Mouse (Mus musculus) CD4-positive naive resting alpha-beta T cell, adult 76 days (primary cell): ENCODE measurements around the gene Fsd1. TPM values are rescaled to one million over a fixed set of nuclear protein-coding genes. Genes with fewer than 3 reads are reported as not detected.

Source experiments
- total RNA-seq: library from RNA; stranded (reverse); gene quantifications from one replicate; pipeline ENCODE4 v1.2.4, GENCODE M21; 2023

Gene Fsd1
- total RNA-seq, result not detected

DNA sequence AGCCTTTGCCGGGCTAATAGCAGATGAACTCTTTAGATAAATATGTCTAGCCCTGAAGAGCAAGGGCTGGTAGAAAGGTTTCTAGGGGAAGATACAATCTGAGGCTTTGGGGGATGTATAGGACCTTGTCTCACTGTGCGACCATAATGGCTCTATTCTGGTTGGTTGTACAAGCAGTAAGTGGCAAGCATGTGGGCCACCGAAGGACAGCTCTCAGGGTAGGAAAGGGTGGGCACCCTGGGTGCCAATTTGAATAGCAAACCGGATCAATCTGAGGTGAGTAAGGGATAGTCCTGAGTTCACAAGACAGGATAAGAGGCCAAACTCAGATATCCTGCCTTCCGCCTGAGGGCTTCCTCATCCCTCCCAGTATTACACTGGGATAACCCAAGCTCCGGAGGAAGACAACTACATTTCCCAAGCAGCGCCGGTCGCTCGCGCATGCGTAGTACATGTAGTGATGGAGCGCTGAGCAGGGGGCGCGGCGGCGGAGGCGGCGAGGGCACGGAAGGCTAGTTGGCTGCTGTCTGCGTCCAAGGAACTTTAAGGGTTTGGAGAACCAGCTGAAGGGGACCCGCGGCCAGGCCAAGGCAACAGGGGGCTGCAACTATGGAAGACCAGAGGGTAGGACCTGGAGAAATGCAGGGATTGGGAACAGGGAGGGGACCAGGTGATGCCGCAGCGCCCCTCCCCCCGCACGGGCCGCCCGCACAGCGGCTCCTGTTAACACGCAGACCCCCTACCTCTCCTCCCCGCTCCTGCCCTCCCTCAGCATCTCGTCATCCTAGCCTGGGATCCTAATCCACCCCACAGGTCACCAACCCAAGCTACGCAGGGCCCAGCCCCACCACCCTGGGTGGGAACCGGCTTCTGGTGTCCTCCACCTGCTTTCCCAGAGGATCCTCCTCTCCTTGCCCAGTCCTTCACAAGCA is at the start of gene Fsd1:
Gene Fsd1 (plus strand): TSS at position 480 of the 932 bp plus-strand sequence.

DNA sequence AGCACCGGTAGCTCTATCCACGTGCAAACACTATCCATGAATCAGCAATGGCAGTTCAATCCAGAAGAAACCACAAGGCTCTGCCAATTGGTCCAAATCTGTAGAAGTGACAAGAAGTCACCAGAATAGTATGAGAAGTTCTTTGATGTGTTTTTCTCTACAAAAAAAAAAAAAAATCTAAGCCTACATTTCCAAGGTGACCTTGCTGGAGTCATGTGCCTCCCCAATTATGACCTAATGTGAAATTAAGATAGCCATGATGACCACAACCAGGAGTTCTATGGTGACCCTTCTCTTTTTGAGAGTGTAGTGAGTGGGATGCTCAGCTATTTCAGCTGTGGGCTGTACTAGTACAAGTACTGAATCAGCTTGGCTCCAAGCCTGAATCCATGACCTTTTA is 36.9 kb upstream of the Fsd1 start, which contains the start of gene Zfp119b:
Gene Zfp119b (minus strand): TSS at position 101 of the 400 bp plus-strand sequence.

DNA sequence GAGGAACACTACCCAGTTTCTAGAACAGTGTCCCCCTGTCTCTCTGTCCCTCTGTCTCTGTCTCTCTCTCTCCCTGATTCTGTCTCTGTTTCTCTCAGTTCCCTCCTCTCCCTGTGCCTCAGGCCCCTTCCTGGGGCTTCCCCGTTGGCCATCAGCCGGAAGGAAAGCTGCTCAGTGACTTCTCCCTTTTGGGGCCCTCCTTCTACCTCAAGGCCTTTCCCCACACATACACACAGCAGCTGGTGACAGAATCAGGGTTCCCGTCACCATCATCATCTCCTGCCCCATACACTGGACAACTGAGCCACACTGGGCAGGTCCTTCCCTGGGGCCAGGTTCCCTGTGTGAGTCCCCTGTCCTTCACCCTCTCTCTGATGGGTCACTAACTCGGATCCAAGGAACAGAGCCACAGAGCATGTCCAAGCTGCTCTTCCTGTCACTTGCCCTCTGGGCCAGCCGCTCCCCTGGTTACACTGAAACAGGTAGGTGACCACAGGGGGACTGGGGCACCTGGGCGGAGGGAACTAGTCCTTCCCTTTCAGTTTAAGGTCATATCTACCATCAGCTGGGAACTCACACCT is 33.8 kb upstream of the Fsd1 start, which contains the start of gene Ebi3:
Gene Ebi3 (plus strand): TSS at position 194 of the 581 bp plus-strand sequence.

DNA sequence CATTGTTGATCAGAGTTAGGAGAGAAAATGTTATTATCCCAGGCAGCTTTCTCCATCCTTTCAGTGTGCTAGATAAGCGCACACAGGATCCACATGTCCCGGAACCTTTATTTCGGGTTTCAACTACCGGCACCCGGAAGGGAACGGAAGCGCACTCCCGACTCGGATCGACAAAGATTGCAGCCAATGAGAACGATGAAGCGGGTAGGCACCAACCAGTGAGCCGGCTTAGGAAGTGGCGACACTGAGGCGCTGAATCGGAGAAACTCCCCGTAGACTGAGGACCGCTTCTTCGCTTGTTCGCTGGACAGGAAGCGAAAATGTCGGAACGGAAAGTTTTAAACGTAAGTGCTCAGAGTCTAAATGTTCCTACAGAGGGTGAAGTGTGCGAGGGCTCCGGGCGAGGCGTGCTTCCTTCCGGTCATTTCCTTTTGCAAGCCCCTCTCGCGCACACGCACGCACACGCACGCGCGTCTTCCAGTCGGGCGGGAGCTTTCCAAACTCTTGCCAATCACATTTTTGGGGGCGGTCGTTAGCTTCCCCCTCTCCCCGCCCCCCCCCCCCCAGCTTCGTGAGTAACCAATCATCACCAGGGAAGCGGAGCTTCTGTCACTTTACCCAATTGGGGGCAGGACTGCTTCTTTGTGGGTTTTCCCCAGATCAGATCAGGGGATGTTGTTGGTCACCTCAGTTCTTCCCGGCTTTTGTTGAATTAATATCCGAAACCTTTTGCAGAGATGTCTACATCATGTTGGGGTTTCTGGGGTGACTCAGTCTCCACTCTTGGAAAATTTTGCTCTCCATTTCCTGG is 27.2 kb upstream of the Fsd1 start, which contains the start of gene Yju2:
Gene Yju2 (plus strand): TSS at position 182 of the 811 bp plus-strand sequence.

DNA sequence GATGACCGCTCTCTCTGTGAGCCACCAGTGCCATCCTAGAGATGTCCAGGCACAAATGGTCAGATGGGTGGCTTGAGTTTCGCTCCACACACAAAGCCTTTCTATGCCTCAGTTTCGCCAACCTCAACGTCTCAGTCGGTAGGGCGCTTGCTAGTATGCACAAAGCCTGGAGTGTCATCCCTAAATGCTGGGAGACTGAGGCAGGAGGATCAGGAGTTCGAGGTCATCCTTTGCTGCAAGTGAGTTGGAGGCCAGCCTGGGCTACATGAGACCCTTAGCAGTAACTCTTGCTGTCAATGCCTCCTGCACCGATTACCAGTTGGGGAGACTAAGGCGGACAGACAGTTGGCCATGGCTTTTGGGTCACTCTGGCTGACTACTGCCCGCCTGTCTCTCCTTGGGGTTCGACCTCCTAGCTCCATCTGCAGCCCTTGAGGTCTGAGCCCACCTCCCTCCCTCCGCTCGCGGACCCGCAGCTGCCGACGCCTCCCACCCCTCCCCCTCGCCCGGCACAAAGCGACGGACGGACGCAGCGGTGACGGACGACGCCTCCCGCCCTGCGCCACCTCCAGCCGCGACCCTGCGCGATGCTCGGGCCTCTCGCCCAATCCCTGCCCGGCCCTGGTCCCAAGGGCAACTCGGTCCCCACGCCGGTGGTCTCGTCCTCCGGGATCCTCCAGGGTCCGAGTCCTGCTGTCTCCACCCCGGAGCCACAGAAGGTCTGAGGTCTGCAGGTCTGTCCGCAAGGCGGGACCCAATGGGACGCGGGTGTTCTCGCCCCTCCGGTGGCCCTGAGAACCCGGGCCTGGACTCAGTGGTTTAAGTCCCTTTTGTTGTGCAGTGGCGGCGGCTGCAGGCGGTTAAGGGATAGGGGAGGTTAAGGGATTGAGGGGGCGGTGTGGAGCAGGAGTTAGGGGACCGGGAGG is 16.1 kb upstream of the Fsd1 start, which contains the start of gene Shd:
Gene Shd (plus strand): TSS at position 502 of the 926 bp plus-strand sequence.

DNA sequence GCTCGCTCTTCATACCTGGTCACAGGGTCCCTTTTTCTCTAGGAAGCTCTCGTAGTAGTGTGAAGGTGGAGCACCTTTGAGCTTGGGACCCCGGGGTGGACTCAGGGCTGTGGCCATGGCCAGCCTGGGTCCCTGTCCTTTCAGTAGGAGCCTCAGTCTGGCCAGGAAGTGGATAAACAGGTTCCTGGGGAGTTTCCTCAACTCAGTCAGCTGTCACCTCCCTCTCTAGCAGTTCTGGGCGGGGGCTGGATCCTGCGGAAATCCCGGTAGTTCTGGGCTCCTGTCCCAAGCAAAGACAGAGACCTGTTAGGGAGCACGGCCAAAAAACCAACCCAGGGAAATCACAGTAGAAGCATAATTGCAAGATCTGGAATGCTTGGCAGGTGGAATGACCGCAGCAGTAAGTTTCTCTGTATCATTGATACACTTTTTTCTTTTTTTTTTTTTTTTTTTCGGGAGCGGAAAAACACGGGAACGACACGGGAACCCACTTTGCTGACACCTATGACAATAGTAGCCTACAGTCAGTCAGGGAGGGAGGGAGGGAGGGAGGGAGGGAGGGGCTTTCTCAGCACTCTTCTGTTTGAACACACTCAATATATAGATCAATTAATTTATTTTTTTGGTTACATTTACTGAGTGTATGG is 19.2 kb downstream of the Fsd1 start, which contains the start of the genes Stap2 and Mpnd:
Gene Stap2 (minus strand): TSS at position 170 of the 647 bp plus-strand sequence.
Gene Mpnd (plus strand): TSS at position 297 of the 647 bp plus-strand sequence.

DNA sequence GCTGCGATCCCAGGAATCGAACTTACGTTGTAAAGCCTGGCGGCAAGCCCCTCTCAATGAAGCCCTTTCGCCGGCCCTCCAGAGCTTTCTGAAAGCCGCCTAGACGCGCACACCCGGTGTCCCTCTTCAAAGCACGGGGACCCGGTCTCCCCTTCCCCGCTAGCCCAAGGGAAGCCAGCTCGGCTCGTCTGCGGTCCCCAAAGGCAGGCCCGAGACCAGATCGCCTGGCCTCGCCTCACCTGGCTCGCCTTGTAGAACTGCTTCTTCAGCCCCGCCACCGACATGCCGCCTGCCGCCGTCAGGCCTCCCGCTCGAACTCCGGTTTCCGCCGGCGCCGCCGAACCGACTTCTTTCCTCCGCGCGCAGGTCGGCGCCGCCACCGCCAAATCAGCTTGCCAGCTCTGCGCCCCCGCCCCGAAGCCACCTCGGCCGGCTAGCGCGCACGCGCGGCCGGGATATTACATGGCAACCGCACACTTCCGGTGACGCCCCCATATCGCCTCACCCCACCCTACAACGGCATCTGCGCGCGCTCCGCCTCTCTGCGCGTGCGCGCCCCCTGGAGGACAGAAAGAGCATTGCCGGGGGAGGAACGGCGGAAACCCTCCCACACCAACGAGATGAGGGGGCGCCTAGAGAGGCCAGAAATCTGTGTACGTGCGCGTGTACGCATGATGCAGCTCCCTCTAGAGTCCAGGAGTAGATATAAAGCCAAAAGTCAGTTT is 50.0 kb downstream of the Fsd1 start, which contains the start of gene Sh3gl1:
Gene Sh3gl1 (minus strand): TSS at position 460 of the 725 bp plus-strand sequence.

DNA sequence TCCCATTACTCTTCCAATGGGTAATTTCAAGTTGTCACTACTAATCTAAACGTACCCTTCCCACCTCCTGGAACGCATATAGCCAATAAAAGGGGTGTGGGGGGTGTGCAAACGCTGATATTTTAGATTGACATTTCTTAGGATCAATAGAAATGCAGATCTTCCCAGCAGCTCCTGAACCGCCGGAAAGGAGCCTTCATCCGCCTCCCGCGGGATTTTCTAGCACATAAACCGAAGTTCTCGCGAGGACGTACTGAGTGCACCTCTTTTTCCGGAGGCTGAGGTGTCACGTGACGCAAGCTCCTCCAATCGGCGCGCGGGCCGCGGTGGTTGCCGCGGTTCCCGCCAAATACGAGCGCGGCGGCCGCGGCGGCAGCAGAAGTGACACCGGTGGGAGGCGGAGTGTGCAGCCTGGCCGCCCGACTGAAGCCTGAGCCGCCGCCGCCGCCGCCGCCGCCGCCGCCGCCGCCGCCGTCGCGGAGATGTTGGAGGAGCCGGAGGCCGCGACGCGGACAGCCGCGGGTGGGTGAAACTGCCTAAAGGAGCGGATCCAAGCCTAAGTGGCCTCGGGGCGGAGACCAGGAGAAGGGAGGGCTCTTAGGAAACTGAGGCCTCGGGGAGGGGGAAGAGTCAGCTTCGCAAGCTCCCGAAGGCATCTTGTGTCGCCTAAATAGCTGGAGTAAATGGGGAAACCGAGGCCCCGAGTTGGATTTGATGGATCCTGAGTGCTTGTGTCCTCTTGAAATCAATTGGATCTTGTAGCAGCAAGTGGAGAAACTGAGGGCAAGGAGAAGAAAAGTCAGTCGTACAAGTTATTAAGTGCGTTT is 53.9 kb downstream of the Fsd1 start, which contains the start of gene Chaf1a:
Gene Chaf1a (plus strand): TSS at position 410 of the 827 bp plus-strand sequence.

Other genes with a start within 250 kb of the Fsd1 start
- 2.7 TPM for gene Adgre4, start 236.5 kb upstream of the Fsd1 start, total RNA-seq
- gene Zfp119a, start 107.6 kb upstream of the Fsd1 start, total RNA-seq, result 17.6 TPM
- gene Zfp959, start 94.4 kb upstream of the Fsd1 start, total RNA-seq, result 29.9 TPM
- gene Zfp119b, start 37.0 kb upstream of the Fsd1 start, total RNA-seq, result 5.0 TPM
- gene Ebi3, start 33.9 kb upstream of the Fsd1 start, total RNA-seq, result 2.3 TPM
- gene Yju2, start 27.4 kb upstream of the Fsd1 start, total RNA-seq, result 51.7 TPM
- 2.5 TPM for gene Shd, start 16.0 kb upstream of the Fsd1 start, total RNA-seq
- gene Stap2, start 19.1 kb downstream of the Fsd1 start, total RNA-seq, result 0.88 TPM
- gene Mpnd, start 19.2 kb downstream of the Fsd1 start, total RNA-seq, result 56.3 TPM
- 106 TPM for gene Sh3gl1, start 50.1 kb downstream of the Fsd1 start, total RNA-seq
- 1.3 TPM for gene Chaf1a, start 53.9 kb downstream of the Fsd1 start, total RNA-seq
- gene Ubxn6, start 88.5 kb downstream of the Fsd1 start, total RNA-seq, result 73.3 TPM
- 96.3 TPM for gene Hdgfl2, start 93.1 kb downstream of the Fsd1 start, total RNA-seq
- gene Plin4, start 123.3 kb downstream of the Fsd1 start, total RNA-seq, result not detected
- gene Plin5, start 131.1 kb downstream of the Fsd1 start, total RNA-seq, result not detected
- gene Lrg1, start 135.5 kb downstream of the Fsd1 start, total RNA-seq, result not detected
- 0.15 TPM for gene Sema6b, start 153.8 kb downstream of the Fsd1 start, total RNA-seq
- gene Tnfaip8l1, start 176.0 kb downstream of the Fsd1 start, total RNA-seq, result 10.3 TPM
- gene Mydgf, start 197.4 kb downstream of the Fsd1 start, total RNA-seq, result 41.8 TPM
- gene Dpp9, start 232.4 kb downstream of the Fsd1 start, total RNA-seq, result 44.0 TPM